Mouse (Mus musculus) macrophage (primary cell): ENCODE data around the gene Cpne6. TPM values are rescaled to one million over a fixed set of nuclear protein-coding genes. Genes with fewer than 3 reads are reported as not detected.

Experiments
- H3K27ac ChIP-seq: fragments of 350-480 bp; formaldehyde crosslinking; 2 replicates; pipeline ENCODE4 v1.9.0; 2021
- H3K36me3 ChIP-seq: fragments of 350-480 bp; formaldehyde crosslinking; 2 replicates; pipeline ENCODE4 v1.9.0; 2021; ENCODE audit errors: inconsistent target
- H3K4me3 ChIP-seq: fragments of 350-480 bp; formaldehyde crosslinking; 2 replicates; pipeline ENCODE4 v1.9.0; 2021; ENCODE audit errors: inconsistent target
- H3K79me2 ChIP-seq: fragments of 350-480 bp; formaldehyde crosslinking; 2 replicates; pipeline ENCODE4 v1.9.0; 2021; ENCODE audit errors: inconsistent target
- WGBS: methylation state at CpG from one replicate; pipeline ENCODE4 v1.1.7; 2026; ENCODE audit warnings: inconsistent platforms; ENCODE audit not compliant: missing documents; 5-methylcytosine and 5-hydroxymethylcytosine counted together
- polyA plus RNA-seq: library from polyadenylated mRNA; stranded (reverse); fragments of 250-400 nt; gene quantifications from 3 replicates; pipeline ENCODE4 v1.2.4, GENCODE M21; 2018; ENCODE audit warnings: inconsistent platforms

The Cpne6 gene
- polyA plus RNA-seq, 1 experiment from 2014 or later = not detected

DNA sequence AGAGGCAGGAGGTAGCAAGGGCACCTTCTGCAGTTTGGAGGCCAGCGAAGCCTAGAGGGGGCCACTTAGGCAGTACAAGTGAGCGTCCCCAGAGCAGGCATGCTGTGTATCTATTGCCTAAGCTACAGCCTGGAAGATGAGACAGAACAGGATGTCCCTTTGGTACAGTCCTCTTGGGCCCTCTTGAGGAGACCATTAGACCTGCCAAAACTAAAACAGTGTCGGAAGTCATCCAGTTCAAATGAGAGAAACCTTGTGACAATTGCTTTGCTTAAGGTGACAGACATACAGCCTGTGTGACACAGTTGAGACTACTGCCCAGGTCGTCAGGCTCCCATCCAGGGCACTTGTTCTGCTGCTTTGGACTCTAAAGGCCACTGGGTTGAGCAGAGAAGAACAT lies 9.4 kb downstream of the Cpne6 start:
- H3K4me3 ChIP-seq = no peak overlapping the region
- H3K27ac ChIP-seq = no peak overlapping the region
- WGBS = 76% methylated on average over 4 of the region's 4 CpGs
- no peaks in the 10 kb centered on the region for H3K79me2 ChIP-seq
- H3K36me3 ChIP-seq = no peaks in the 10 kb centered on the region

DNA sequence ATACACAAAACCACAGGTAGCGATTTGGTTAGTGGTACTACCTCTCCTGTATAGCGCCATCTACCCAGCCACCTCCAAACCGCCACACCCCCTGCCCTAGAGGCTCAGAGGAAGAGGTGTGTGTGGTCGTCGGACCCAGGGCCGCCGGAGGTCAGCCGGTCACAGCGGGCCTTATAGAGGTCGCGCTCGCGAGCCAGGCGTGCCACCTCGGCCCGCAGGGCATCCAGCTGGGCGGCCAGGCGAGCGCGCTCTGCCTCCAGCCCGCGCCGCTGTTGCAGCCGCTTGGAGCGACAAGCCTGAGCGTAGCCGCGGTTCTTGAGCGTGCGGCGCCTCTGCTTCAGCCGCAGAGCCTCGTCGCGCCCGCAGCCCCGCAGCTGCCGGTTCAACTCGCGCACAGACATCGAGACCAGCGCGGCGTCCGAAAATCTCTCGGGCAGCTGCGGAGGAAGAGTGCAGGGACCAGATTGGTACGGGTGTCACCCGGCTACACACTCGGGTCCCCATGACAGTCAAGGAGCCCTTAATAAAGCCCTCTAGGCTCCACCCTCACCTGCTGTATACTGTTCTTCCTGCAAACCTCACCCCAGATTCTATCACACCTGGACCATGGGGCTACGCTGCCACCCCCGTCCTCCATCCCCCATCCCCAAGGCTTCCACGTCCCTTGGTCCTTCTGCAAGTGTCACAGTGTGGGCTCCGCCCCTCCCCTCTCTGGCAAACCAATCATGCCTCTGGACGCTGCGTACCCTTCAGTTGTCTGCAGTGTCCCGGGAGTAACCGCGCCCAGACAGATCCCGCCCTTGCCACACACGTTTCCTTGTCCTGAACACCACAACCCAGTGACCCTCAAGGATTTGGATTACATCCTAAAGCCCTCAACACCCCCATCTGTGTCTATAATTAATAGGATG lies 10.5 kb downstream of the Cpne6 start:
- Histone ChIP-seq H3K27ac (no peak overlapping the region), H3K4me3 (no peak overlapping the region), H3K36me3 (no peaks in the 10 kb centered on the region), H3K79me2 (no peaks in the 10 kb centered on the region)
- 4% methylated on average over 58 of the region's 61 CpGs for WGBS

DNA sequence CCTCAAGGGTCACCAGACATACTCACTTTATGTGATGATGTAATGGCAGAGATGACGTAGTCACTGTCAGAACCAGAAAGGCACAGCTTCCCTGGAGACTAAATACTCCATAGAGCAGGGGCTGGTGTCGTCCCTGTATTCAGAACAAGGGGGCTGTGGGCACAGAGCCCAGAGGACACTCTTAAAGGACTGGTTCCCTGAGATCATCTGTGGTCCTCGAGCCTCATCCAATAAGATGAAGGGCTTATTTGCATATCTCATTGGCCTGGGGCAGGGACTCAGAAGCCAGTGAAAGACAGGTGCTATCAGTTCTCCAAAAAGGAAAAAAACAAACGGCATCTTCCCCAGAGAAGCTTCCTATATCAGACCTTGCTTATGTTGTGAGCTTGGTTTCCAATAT lies 13.8 kb downstream of the Cpne6 start:
- Histone ChIP-seq H3K79me2 (no peaks in the 10 kb centered on the region), H3K36me3 (no peaks in the 10 kb centered on the region), H3K4me3 (no peak overlapping the region), H3K27ac (no peak overlapping the region)
- WGBS = 52% methylated on average over 4 of the region's 4 CpGs

DNA sequence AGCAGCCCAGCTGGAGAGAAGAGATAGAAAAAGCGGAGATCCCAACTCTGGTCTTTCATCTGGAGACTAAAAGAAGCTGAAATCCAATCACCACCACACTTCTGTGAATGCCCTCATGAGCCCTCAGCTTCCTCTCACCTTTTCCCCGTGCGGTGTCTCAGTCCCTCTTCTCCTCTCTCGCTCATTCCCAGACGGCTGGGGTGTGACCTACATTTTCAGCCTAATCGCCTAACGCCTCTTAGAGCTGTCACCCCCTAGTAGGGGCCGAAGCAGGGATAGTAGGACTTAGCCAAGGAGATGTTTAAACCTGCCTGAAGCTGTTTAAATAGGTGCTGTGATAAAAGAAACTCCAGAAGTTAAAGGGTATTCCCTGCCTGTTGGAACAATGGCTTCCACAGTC lies 14.5 kb downstream of the Cpne6 start, which contains the start of gene Nrl:
Nrl (minus strand) TSS at position 197 of the 400 bp plus-strand sequence.
- no peak within 1 kb of the TSS for H3K27ac ChIP-seq
- no peaks in the 10 kb centered on the region for H3K36me3 ChIP-seq
- no peaks in the 10 kb centered on the region for H3K79me2 ChIP-seq
- no peak within 1 kb of the TSS for H3K4me3 ChIP-seq
- WGBS = 55% methylated on average over 8 of the region's 8 CpGs

DNA sequence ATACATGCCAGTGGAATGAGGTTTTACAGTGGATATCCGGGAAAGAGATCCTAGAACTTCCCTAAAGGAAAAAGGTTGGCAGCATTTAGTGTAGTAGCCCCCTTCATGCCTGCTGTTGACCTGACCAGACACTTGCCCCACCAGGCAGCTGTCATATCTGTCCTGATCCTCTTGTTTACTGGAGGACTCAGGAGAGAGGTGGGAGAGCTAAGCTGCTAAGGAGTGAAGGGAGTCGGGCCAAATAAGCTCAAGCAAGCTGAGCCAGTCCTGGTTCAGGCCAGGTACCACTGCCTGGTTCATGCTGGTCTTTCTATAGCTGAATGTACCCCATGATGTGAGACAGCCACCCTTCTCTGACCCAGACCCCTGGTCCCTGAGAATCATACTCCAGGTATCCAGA lies 16.4 kb downstream of the Cpne6 start:
- Histone ChIP-seq H3K4me3 (no peak overlapping the region), H3K36me3 (no peaks in the 10 kb centered on the region), H3K27ac (no peak overlapping the region), H3K79me2 (no peaks in the 10 kb centered on the region)
- WGBS = 83% methylated on average over 2 of the region's 2 CpGs

DNA sequence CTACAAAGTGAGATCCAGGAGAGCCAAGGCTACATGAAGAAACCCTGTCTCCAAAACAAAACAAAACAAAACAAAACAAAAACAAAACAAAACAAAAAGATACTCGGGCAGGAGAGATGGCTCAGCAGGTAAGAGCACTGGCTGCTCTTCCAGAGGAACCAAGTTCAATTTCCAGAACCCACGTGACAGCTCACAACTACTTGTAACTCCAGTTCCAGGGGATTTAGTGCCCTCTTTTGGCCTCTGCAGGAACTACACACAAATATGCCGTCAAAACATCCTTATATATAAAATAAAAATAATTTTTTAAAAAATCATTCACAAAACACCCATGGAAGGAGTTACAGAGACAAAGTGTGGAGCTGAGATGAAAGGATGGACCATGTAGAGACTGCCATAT lies 17.7 kb downstream of the Cpne6 start:
- no peaks in the 10 kb centered on the region for H3K79me2 ChIP-seq
- H3K36me3 ChIP-seq = no peaks in the 10 kb centered on the region
- no peak overlapping the region for H3K4me3 ChIP-seq
- no peak overlapping the region for H3K27ac ChIP-seq
- WGBS = 5% methylated on average over 3 of the region's 3 CpGs

DNA sequence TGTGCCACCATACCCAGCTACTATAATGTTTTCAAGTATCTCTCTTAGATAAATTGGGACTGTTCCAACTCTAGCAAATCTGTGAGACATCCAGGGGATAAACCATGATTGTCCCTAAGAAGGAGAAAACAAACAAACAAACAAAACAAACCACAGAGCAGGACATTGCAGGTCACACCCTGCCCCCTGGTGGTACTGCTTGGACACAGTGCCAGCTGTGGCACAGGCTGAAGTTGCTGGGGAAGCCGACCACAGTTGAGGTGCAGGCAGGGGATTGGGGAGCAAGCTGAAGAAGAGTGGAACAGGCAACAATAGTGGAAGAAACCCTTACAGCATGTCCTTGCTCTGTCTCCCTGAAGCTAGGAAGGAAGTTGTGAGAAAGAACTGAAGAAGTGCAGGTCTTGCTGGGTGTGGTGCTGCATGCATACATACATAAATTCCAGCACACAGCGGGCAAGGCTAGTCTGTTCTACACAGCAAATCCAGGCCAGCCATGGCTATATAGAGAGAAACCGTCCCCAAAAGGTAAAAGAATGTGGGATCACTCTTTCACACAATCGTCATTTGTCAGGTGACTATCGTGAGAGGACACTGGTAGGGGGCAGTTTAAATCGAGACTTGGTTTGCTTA lies 26.0 kb downstream of the Cpne6 start:
- Histone ChIP-seq H3K79me2 (peaks cover 9% of the 10 kb centered on the region; the same call in 1 of the 2 replicates), H3K27ac (no peak overlapping the region), H3K4me3 (no peak overlapping the region), H3K36me3 (no peaks in the 10 kb centered on the region)
- 67% methylated on average over 6 of the region's 6 CpGs for WGBS

DNA sequence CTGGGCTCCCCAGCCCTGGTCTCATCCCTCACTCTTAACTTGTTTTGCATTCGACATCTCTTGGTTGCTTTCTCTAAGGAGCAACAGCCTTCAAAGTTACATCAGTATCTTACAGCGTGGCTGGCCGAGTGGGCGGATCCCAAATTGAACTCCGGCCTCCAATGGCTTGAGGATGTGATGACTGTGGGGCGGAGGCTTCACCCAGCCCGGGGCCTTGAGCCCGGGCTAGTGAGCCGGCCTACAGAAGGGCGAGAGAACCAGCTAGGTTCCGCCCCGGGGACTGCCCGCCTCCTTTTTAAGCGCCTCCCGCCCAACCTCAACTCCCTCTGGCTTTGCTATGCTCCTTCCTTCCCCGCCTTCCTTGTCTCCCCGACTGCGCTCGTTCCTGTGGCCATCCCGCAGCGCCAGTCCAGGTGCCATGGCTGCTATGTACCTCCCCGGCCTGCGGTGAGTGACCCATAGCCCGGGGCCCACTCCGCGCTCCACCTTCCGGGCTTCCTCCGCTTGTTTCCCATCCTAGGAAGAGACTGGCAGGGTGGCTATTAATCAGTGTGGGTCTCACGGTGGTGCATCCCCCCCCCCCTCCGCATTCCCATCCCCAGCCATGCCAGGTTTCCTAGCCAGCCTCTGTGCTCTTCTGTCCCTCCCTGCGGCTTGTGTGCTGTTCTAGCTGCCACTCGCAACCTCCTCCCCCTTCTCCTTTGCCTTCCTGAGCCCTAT lies 30.0 kb downstream of the Cpne6 start, which contains the start of gene Pck2:
Pck2 (plus strand) TSS at position 200 of the 720 bp plus-strand sequence.
- WGBS = 1% methylated on average over 32 of the region's 32 CpGs
- peak within 1 kb of the TSS; percentile 75 for H3K27ac ChIP-seq
- H3K36me3 ChIP-seq = peaks cover 23% of the 10 kb centered on the region
- H3K4me3 ChIP-seq = peak within 1 kb of the TSS; percentile 84
- peaks cover 13% of the 10 kb centered on the region; the same call in 1 of the 2 replicates for H3K79me2 ChIP-seq

DNA sequence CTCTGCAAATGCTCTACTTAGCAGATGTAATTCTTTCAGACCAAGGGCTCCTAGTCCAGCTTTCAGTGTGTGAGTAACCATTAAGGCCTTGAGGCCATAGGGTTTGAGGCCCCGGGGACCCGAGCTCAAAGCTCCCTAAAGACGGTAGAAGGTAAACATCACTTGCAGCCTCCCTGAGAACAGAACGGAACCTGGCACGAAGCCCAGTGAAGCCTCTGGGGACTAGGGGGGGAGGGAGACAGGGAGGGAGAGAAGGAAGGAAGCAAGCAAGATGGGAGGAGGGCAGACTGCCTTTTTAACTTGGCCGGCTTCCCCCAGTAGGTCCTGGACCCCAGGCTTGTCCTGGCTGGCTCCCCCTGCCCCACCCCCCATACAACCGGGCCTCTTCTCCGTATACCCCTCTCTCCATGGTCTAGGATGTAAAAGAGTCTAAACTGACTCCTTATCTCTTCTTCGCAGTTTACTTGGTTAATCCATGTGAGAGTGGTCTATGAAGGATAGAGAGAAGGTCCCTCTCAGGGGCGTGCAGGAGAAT lies 30.6 kb downstream of the Cpne6 start:
- WGBS = 3% methylated on average over 10 of the region's 10 CpGs
- Histone ChIP-seq H3K36me3 (peaks cover 29% of the 10 kb centered on the region), H3K79me2 (peaks cover 13% of the 10 kb centered on the region; the same call in 1 of the 2 replicates), H3K27ac (peak overlapping the region; percentile 75), H3K4me3 (peak overlapping the region; percentile 84)

DNA sequence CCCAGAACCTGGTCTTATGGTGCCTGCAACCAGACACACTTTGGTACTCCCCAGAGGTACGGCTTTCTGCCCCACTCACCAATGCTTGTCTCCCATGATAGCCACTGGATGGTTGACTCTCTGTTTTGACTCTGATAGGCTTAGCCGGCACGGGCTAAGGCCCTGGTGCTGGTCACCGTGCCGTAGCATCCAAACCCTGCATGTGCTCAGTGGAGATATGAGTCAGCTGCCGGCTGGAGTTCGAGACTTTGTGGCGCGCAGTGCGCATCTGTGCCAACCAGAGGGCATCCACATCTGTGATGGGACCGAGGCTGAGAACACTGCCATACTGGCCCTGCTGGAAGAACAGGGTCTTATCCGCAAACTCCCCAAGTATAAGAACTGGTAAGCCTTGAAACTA lies 32.0 kb downstream of the Cpne6 start:
- Histone ChIP-seq H3K36me3 (peaks cover 43% of the 10 kb centered on the region), H3K27ac (no peak overlapping the region), H3K79me2 (peaks cover 13% of the 10 kb centered on the region; the same call in 1 of the 2 replicates), H3K4me3 (no peak overlapping the region)
- WGBS = 90% methylated on average over 12 of the region's 12 CpGs

DNA sequence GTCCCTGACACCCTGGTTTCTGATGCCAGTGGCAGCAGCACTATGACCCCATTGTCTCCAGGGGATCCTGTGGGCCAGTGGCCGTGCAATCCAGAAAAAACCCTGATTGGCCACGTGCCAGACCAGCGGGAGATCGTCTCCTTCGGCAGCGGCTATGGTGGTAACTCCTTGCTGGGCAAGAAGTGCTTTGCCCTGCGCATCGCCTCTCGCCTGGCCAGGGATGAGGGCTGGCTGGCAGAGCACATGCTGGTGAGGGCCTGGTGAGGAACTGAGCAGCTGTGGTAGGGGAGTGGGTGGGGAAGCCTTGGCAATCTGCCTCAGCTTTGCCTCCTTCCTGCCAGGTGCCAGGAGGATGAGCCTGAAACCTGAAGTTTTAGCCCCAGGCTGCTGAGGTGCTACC lies 34.1 kb downstream of the Cpne6 start:
- Histone ChIP-seq H3K27ac (no peak overlapping the region), H3K36me3 (peaks cover 63% of the 10 kb centered on the region), H3K4me3 (no peak overlapping the region), H3K79me2 (peaks cover 13% of the 10 kb centered on the region; the same call in 1 of the 2 replicates)
- WGBS = 91% methylated on average over 9 of the region's 9 CpGs

DNA sequence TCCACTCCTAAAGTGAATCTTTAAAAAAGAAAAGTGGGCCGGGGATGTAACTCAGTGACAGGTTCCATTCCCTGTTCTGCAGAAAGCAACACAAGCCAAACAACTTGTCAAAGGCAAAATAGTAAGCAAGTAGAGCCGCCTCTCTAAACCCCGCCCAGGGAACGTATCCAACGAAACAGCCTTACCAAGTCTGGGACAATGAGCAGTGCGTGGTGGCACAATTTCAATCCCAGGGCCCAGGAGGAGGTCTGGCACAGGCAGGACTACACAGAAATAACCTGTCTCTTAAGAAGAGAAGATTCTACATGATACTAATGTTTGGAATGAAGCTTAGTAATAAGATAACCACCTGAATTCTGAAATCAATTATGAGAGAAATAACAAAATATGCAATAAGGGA lies 39.9 kb downstream of the Cpne6 start:
- no peaks in the 10 kb centered on the region for H3K79me2 ChIP-seq
- 95% methylated on average over 6 of the region's 6 CpGs for WGBS
- no peak overlapping the region for H3K4me3 ChIP-seq
- peaks cover 46% of the 10 kb centered on the region for H3K36me3 ChIP-seq
- no peak overlapping the region for H3K27ac ChIP-seq

DNA sequence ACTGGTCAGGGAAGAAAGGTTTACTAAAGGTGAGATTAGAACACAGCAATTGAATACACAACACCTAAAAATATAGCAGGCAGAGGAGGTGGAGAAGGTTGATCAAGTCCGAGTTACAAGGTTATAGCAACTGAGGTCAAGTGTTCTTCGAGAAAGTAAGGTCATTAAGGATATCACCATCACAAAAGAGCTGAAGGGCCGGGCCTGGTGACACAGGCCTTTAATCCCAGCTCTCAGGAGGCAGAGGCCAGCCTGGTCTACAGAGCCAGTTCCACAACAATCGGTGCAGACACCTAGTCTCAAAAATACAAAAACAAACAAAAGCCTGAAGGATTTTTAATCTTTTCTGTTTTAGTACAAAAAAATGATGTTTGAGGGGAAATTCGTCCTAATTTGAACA lies 41.1 kb downstream of the Cpne6 start:
- no peak overlapping the region for H3K27ac ChIP-seq

DNA sequence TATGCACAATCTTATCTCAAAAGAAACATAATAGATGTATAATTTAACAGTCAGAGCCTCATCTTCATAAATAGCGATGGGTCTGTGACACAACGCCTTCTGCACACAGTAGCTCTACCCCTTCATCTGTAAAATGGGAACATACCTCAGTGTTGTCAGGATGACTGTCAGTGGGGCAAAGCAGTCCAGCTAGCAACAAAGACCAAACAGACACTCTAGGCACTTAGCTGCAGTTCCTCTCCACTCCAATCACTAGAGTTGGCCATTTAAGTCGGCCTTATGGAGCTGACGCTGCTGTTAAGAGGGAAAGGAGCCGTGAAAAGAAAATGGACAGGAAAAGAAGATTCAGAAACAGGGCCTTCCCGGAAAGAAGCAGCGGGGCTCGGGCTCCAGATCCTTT lies 41.5 kb downstream of the Cpne6 start:
- no peak overlapping the region for H3K27ac ChIP-seq
- WGBS = 96% methylated on average over 7 of the region's 8 CpGs
- no peaks in the 10 kb centered on the region for H3K79me2 ChIP-seq
- no peak overlapping the region for H3K4me3 ChIP-seq
- peaks cover 30% of the 10 kb centered on the region for H3K36me3 ChIP-seq

More for the DNA sequence above, 41.1 kb downstream of the Cpne6 start:
- no peaks in the 10 kb centered on the region for H3K79me2 ChIP-seq
- 88% methylated on average over 5 of the region's 5 CpGs for WGBS
- no peak overlapping the region for H3K4me3 ChIP-seq
- H3K36me3 ChIP-seq = peaks cover 35% of the 10 kb centered on the region
